Mouse (Mus musculus) testis, adult 2 months (tissue): ENCODE results near the gene Cd2.

Experiments used
- CTCF ChIP-seq: fragments of 200-500 bp; IDR thresholded peaks from 2 replicates; pipeline ENCODE4 v1.5.1; 2012; ENCODE audit warnings: low read depth, mild to moderate bottlenecking, inconsistent platforms, low read length, moderate library complexity; ENCODE audit not compliant: control insufficient read depth, insufficient read depth, insufficient replicate concordance
- POLR2A ChIP-seq: fragments of 200-500 bp; IDR thresholded peaks from 2 replicates; pipeline ENCODE4 v1.6.1; 2012; ENCODE audit warnings: low read depth, mild to moderate bottlenecking, inconsistent platforms, low read length, moderate library complexity; ENCODE audit not compliant: control insufficient read depth

DNA sequence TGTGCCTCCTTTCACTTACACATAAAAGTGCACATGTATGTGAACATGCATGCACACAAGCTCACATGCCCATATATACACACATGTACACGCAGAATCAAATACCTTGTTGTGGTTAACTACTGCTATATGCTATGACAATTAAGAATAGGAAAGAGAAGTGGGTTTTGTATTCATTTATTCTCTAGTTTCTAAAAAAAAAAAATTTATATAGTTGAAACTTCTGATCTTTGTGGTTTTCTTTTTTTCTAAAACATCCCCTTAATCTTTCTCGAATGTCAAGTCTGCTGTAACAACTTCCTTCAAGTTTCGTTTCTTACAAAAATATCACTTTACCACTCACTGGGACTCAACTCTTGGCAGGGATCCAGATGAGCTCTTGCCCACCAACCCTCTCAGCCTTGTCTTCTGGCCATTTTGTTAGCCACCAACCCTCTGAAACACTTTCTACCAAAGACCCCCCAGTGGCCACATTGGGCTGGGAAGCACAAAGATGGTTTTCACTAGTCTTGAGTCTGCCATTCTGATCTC, 22.1 kb downstream of the Cd2 start:
- no peak for TF ChIP-seq CTCF
- no peak for TF ChIP-seq POLR2A
